Mouse (Mus musculus) heart, embryonic 12.5 days (tissue): ENCODE results near the gene Klhl26. TPM values are rescaled to one million over a fixed set of nuclear protein-coding genes. Genes with fewer than 3 reads are reported as not detected.

ENCODE experiments used
- ATAC-seq: fragments of 200-750 bp; cut with Nextera tagmentation; 2 replicates; pipeline ENCODE4 v1.8.0; 2017; ENCODE audit warnings: moderate TSS enrichment, moderate library complexity; ENCODE audit not compliant: insufficient number of reproducible peaks, low FRiP score
- H3K27ac ChIP-seq: fragments of 300-500 bp; sonication (generic); 2 replicates; pipeline ENCODE4 v1.5.1; 2016; ENCODE audit warnings: mild to moderate bottlenecking, moderate library complexity; ENCODE audit not compliant: poor library complexity, severe bottlenecking
- H3K27me3 ChIP-seq: fragments of 300-500 bp; sonication (generic); replicated peaks from 2 replicates; pipeline ENCODE4 v1.6.1; 2016; ENCODE audit warnings: mild to moderate bottlenecking, moderate library complexity
- H3K36me3 ChIP-seq: fragments of 300-500 bp; sonication (generic); 2 replicates; pipeline ENCODE4 v1.6.1; 2016; ENCODE audit warnings: mild to moderate bottlenecking, moderate library complexity
- H3K4me1 ChIP-seq: fragments of 300-500 bp; sonication (generic); replicated peaks from 2 replicates; pipeline ENCODE4 v1.6.1; 2016; ENCODE audit warnings: mild to moderate bottlenecking
- H3K4me2 ChIP-seq: fragments of 300-500 bp; sonication (generic); 2 replicates; pipeline ENCODE4 v1.6.1; 2016; ENCODE audit warnings: mild to moderate bottlenecking, moderate library complexity
- H3K4me3 ChIP-seq: fragments of 300-500 bp; sonication (generic); 2 replicates; pipeline ENCODE4 v1.5.1; 2016; ENCODE audit warnings: mild to moderate bottlenecking
- H3K9ac ChIP-seq: fragments of 300-500 bp; sonication (generic); 2 replicates; pipeline ENCODE4 v1.6.1; 2016; ENCODE audit warnings: mild to moderate bottlenecking, moderate library complexity
- H3K9me3 ChIP-seq: fragments of 300-500 bp; sonication (generic); replicated peaks from 2 replicates; pipeline ENCODE4 v1.6.1; 2016; ENCODE audit warnings: mild to moderate bottlenecking, moderate library complexity
- WGBS: fragments of 180-500 bp; shearing (Covaris S2); methylation state at CpG from one replicate; pipeline ENCODE4 v1.1.7; 2016; 5-methylcytosine and 5-hydroxymethylcytosine counted together
- polyA plus RNA-seq: library from polyadenylated mRNA; unstranded; fragments of >200 nt; fragmentation: Nextera tagmentation; extraction: Ambion mirVana; gene quantifications from 2 replicates; pipeline ENCODE4 v1.2.1, GENCODE M21; 2016

The Klhl26 gene
- polyA plus RNA-seq, 1 experiment from 2014 or later, result 12.6 TPM

- 0 out of 2 replicates have a peak, but pooled peaks cover 3% of the 10 kb centered on the region for H3K36me3 ChIP-seq
- H3K9ac ChIP-seq, result no peak overlapping the region
- H3K27ac ChIP-seq, result no peak overlapping the region; the same call in 1 of the 2 replicates
- no peaks in the 10 kb centered on the region for H3K9me3 ChIP-seq
- 86% methylated on average over 5 of the region's 5 CpGs for WGBS
- no peaks in the 10 kb centered on the region for H3K27me3 ChIP-seq
- H3K4me3 ChIP-seq, result no peak overlapping the region
- H3K4me2 ChIP-seq, result no peak overlapping the region
- H3K4me1 ChIP-seq, result peaks cover 33% of the 10 kb centered on the region
- no peak for ATAC-seq
Measured at GRCm38 (mm10) chr8:70460199-70460598, 16.6 kb downstream of the Klhl26 start.

- H3K9ac ChIP-seq, result no peak overlapping the region
- ATAC-seq, result no peak
- no peaks in the 10 kb centered on the region for H3K27me3 ChIP-seq
- no peak overlapping the region for H3K27ac ChIP-seq
- 100% methylated on average over 2 of the region's 2 CpGs for WGBS
- 0 out of 2 replicates have a peak, but pooled peaks cover 3% of the 10 kb centered on the region for H3K36me3 ChIP-seq
- H3K4me2 ChIP-seq, result no peak overlapping the region
- H3K4me3 ChIP-seq, result no peak overlapping the region
- H3K4me1 ChIP-seq, result peaks cover 30% of the 10 kb centered on the region
- no peaks in the 10 kb centered on the region for H3K9me3 ChIP-seq
Measured at GRCm38 (mm10) chr8:70459636-70460035, 17.1 kb downstream of the Klhl26 start.

- H3K9me3 ChIP-seq, result no peaks in the 10 kb centered on the region
- no peak for ATAC-seq
- no peak overlapping the region for H3K4me3 ChIP-seq
- 0 out of 2 replicates have a peak, but pooled peaks cover 3% of the 10 kb centered on the region for H3K36me3 ChIP-seq
- H3K27me3 ChIP-seq, result no peaks in the 10 kb centered on the region
- H3K4me2 ChIP-seq, result no peak overlapping the region
- peaks cover 41% of the 10 kb centered on the region for H3K4me1 ChIP-seq
- H3K27ac ChIP-seq, result no peak overlapping the region
- 69% methylated on average over 3 of the region's 3 CpGs for WGBS
- H3K9ac ChIP-seq, result no peak overlapping the region
Measured at GRCm38 (mm10) chr8:70458462-70458861, 18.3 kb downstream of the Klhl26 start.

DNA sequence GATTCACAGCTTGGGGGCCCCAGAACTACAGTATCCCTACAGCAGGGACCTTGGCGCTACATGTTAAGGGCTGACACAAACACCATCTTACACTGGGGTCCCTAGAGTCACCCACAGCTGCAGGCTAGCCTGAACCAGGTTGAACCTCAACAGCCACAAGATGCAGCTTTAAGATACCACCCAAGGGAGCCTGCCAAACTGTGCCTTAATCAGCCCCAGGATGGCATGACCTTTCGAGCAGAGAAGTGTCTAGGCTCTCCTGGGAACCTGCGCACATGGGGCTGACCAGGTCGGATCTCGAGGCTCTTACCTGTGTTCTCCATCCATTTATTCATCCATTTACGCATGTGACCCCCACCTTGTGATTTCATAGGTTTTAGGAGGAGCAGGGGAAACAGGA is 18.9 kb downstream of the Klhl26 start:
- Histone ChIP-seq H3K27me3 (no peaks in the 10 kb centered on the region), H3K4me1 (peaks cover 45% of the 10 kb centered on the region), H3K36me3 (0 out of 2 replicates have a peak, but pooled peaks cover 3% of the 10 kb centered on the region), H3K4me3 (no peak overlapping the region), H3K4me2 (no peak overlapping the region), H3K9me3 (no peaks in the 10 kb centered on the region), H3K9ac (no peak overlapping the region), H3K27ac (no peak overlapping the region)
- no peak for ATAC-seq
- WGBS, result 84% methylated on average over 6 of the region's 6 CpGs

GRCm38 (mm10) chr8:70456996-70457395 is 19.8 kb downstream of the Klhl26 start:
- H3K4me3 ChIP-seq, result no peak overlapping the region
- H3K27me3 ChIP-seq, result peaks cover 5% of the 10 kb centered on the region
- no peak overlapping the region for H3K9ac ChIP-seq
- no peak overlapping the region for H3K4me2 ChIP-seq
- H3K36me3 ChIP-seq, result peaks cover 8% of the 10 kb centered on the region
- WGBS, result 86% methylated on average over 1 of the region's 1 CpGs
- H3K27ac ChIP-seq, result no peak overlapping the region
- peaks cover 48% of the 10 kb centered on the region for H3K4me1 ChIP-seq
- ATAC-seq, result no peak
- no peaks in the 10 kb centered on the region for H3K9me3 ChIP-seq

- H3K9me3 ChIP-seq, result no peaks in the 10 kb centered on the region
- peaks cover 15% of the 10 kb centered on the region for H3K27me3 ChIP-seq
- no peak overlapping the region for H3K4me2 ChIP-seq
- peak overlapping the region; percentile 51 for H3K27ac ChIP-seq
- ATAC-seq, result no peak
- peaks cover 41% of the 10 kb centered on the region for H3K4me1 ChIP-seq
- 0 out of 2 replicates have a peak overlapping the region, but pooled peaks have one; percentile 25 for H3K9ac ChIP-seq
- H3K36me3 ChIP-seq, result peaks cover 24% of the 10 kb centered on the region
- WGBS, result 51% methylated on average over 5 of the region's 5 CpGs
- no peak overlapping the region for H3K4me3 ChIP-seq
Measured at GRCm38 (mm10) chr8:70453852-70454251, 22.9 kb downstream of the Klhl26 start.

DNA sequence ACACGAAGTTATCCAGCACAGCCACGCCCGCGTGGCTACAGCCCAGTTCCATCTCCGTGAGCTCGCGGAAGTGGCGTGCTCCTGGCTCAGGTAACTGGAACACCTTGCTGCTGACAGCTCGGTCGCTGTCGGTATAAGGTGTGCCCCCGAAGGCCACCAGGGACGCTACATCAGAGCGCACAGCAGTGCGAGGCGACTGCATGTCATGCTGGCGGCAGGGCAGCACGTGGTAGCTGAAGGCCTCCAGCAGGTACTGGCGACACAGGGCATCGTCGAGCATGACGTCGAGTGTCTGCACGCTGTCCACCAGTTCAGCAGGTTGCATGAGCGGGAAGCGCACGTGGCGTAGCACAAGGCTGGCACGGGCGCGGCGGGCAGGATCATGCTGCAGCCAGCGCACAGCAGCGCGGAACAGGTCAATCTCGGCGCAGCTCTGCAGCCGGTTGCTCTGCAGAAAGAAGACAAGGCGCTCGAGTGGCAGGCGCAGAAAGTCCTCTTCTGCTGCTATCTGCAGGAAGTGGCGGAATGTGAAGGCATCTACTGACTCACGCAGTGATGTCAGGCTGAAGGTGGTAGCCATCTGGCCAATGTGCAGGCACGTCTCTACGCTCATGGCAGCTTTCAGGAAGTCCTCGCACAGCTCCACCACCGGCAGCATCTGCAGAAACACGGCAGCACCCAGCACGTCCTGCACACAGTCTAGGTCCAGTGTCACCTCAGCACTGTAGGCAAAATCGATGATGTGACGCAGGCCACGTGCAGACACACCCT is 24.4 kb downstream of the Klhl26 start:
- Histone ChIP-seq H3K27ac (no peak overlapping the region), H3K4me2 (peak overlapping the region; percentile 33), H3K4me1 (peaks cover 53% of the 10 kb centered on the region), H3K9ac (no peak overlapping the region), H3K9me3 (no peaks in the 10 kb centered on the region), H3K36me3 (peaks cover 24% of the 10 kb centered on the region), H3K27me3 (peaks cover 15% of the 10 kb centered on the region), H3K4me3 (no peak overlapping the region)
- peak; percentile 33; the same call in 1 of the 2 replicates for ATAC-seq
- 39% methylated on average over 52 of the region's 52 CpGs for WGBS

GRCm38 (mm10) chr8:70447639-70448420 is 28.9 kb downstream of the Klhl26 start:
- WGBS, result 57% methylated on average over 19 of the region's 19 CpGs
- Histone ChIP-seq H3K4me3 (no peak overlapping the region), H3K9me3 (no peaks in the 10 kb centered on the region), H3K36me3 (peaks cover 24% of the 10 kb centered on the region), H3K4me2 (no peak overlapping the region), H3K4me1 (peaks cover 35% of the 10 kb centered on the region), H3K27me3 (peaks cover 36% of the 10 kb centered on the region), H3K27ac (no peak overlapping the region), H3K9ac (peak overlapping the region; percentile 11; the same call in 1 of the 2 replicates)
- no peak for ATAC-seq

GRCm38 (mm10) chr8:70445988-70446387 is 30.8 kb downstream of the Klhl26 start:
- Histone ChIP-seq H3K4me2 (no peak overlapping the region), H3K4me3 (no peak overlapping the region), H3K4me1 (peaks cover 21% of the 10 kb centered on the region), H3K9ac (no peak overlapping the region), H3K27ac (no peak overlapping the region), H3K9me3 (no peaks in the 10 kb centered on the region), H3K36me3 (peaks cover 9% of the 10 kb centered on the region), H3K27me3 (peaks cover 21% of the 10 kb centered on the region)
- no peak for ATAC-seq
- WGBS, result 85% methylated on average over 1 of the region's 1 CpGs

- 72% methylated on average over 4 of the region's 4 CpGs for WGBS
- peak overlapping the region; percentile 16; the same call in 1 of the 2 replicates for H3K27ac ChIP-seq
- no peak overlapping the region for H3K9ac ChIP-seq
- peaks cover 21% of the 10 kb centered on the region for H3K27me3 ChIP-seq
- H3K9me3 ChIP-seq, result no peaks in the 10 kb centered on the region
- H3K4me1 ChIP-seq, result peaks cover 19% of the 10 kb centered on the region
- H3K36me3 ChIP-seq, result no peaks in the 10 kb centered on the region
- no peak overlapping the region for H3K4me2 ChIP-seq
- no peak overlapping the region for H3K4me3 ChIP-seq
- ATAC-seq, result peak; percentile 63
Measured at GRCm38 (mm10) chr8:70443326-70443725, 33.4 kb downstream of the Klhl26 start.

GRCm38 (mm10) chr8:70441565-70441964 is 35.2 kb downstream of the Klhl26 start:
- H3K4me1 ChIP-seq, result peaks cover 12% of the 10 kb centered on the region
- H3K27me3 ChIP-seq, result peaks cover 16% of the 10 kb centered on the region
- no peak overlapping the region for H3K4me3 ChIP-seq
- WGBS, result 67% methylated on average over 3 of the region's 3 CpGs
- H3K4me2 ChIP-seq, result no peak overlapping the region
- H3K9me3 ChIP-seq, result no peaks in the 10 kb centered on the region
- H3K9ac ChIP-seq, result 0 out of 2 replicates have a peak overlapping the region, but pooled peaks have one; percentile 0
- ATAC-seq, result no peak
- H3K27ac ChIP-seq, result no peak overlapping the region
- H3K36me3 ChIP-seq, result no peaks in the 10 kb centered on the region
